Mouse (Mus musculus) midbrain, embryonic 13.5 days (tissue): ENCODE data around the gene Tmem274. TPM values are rescaled to one million over a fixed set of nuclear protein-coding genes. Genes with fewer than 3 reads are reported as not detected.
"Not testable (repeated sequence)": the region's sequence is repeated elsewhere in the genome, so short reads cannot be mapped to it uniquely, and the experiment has no call there.

ENCODE experiments used
- ATAC-seq: fragments of 200-750 bp; cut with Nextera tagmentation; 2 replicates; pipeline ENCODE4 v1.8.0; 2017; ENCODE audit warnings: mild to moderate bottlenecking, moderate TSS enrichment, moderate library complexity
- H3K27ac ChIP-seq: fragments of 300-500 bp; sonication (generic); 2 replicates; pipeline ENCODE4 v1.5.1; 2015; ENCODE audit warnings: inconsistent platforms, mild to moderate bottlenecking, moderate library complexity
- H3K27me3 ChIP-seq: fragments of 300-500 bp; sonication (generic); 2 replicates; pipeline ENCODE4 v1.6.1; 2015; ENCODE audit warnings: mild to moderate bottlenecking, inconsistent platforms
- H3K36me3 ChIP-seq: fragments of 300-500 bp; sonication (generic); 2 replicates; pipeline ENCODE4 v1.6.1; 2015; ENCODE audit warnings: mild to moderate bottlenecking, inconsistent platforms
- H3K4me1 ChIP-seq: fragments of 300-500 bp; sonication (generic); replicated peaks from 2 replicates; pipeline ENCODE4 v1.6.1; 2015; ENCODE audit warnings: inconsistent platforms
- H3K4me2 ChIP-seq: fragments of 300-500 bp; sonication (generic); replicated peaks from 2 replicates; pipeline ENCODE4 v1.6.1; 2015; ENCODE audit warnings: moderate library complexity, mild to moderate bottlenecking, inconsistent platforms
- H3K4me3 ChIP-seq: fragments of 300-500 bp; sonication (generic); replicated peaks from 2 replicates; pipeline ENCODE4 v1.5.1; 2015; ENCODE audit warnings: mild to moderate bottlenecking, inconsistent platforms
- H3K9ac ChIP-seq: fragments of 300-500 bp; sonication (generic); replicated peaks from 2 replicates; pipeline ENCODE4 v1.6.1; 2015; ENCODE audit warnings: mild to moderate bottlenecking, inconsistent platforms
- H3K9me3 ChIP-seq: fragments of 300-500 bp; sonication (generic); 2 replicates; pipeline ENCODE4 v1.6.1; 2016; ENCODE audit warnings: mild to moderate bottlenecking, inconsistent platforms
- WGBS: fragments of 180-500 bp; shearing (Covaris S2); methylation state at CpG from one replicate; pipeline ENCODE4 v1.1.7; 2015; 5-methylcytosine and 5-hydroxymethylcytosine counted together
- polyA plus RNA-seq: library from polyadenylated mRNA; unstranded; fragments of >200 nt; fragmentation: Nextera tagmentation; extraction: Ambion mirVana; gene quantifications from 2 replicates; pipeline ENCODE4 v1.2.1, GENCODE M21; 2015

The Tmem274 gene
- polyA plus RNA-seq: 0.65 TPM in 1 of 2 replicates, not detected in the other

- Histone ChIP-seq H3K27me3 (no peaks in the 10 kb centered on the region), H3K27ac (no peak within 1 kb of the TSS), H3K4me3 (no peak within 1 kb of the TSS), H3K9ac (no peak within 1 kb of the TSS), H3K36me3 (peaks cover 16% of the 10 kb centered on the region), H3K4me1 (no peaks in the 10 kb centered on the region), H3K4me2 (no peak within 1 kb of the TSS), H3K9me3 (no peaks in the 10 kb centered on the region)
- ATAC-seq: no peak
- WGBS: 94% methylated on average over 11 of the region's 11 CpGs
Observed at GRCm38 (mm10) chr4:149477078-149477477, at the start of gene Tmem274. Gene Tmem274 (plus strand): TSS chr4:149477378.

GRCm38 (mm10) chr4:149429592-149429991 lies 47.6 kb upstream of the Tmem274 start:
- Histone ChIP-seq H3K27ac (no peak overlapping the region), H3K9ac (no peak overlapping the region), H3K27me3 (no peaks in the 10 kb centered on the region), H3K9me3 (no peaks in the 10 kb centered on the region), H3K4me2 (no peak overlapping the region), H3K4me3 (no peak overlapping the region), H3K4me1 (peaks cover 4% of the 10 kb centered on the region), H3K36me3 (no peaks in the 10 kb centered on the region)
- ATAC-seq: no peak
- WGBS: 82% methylated on average over 5 of the region's 5 CpGs

GRCm38 (mm10) chr4:149431887-149432286 lies 45.3 kb upstream of the Tmem274 start:
- not testable (repeated sequence) for H3K4me2 ChIP-seq, H3K9me3 ChIP-seq, ATAC-seq, H3K4me3 ChIP-seq, H3K9ac ChIP-seq, H3K27me3 ChIP-seq, H3K36me3 ChIP-seq, H3K4me1 ChIP-seq, H3K27ac ChIP-seq
- WGBS: 76% methylated on average over 1 of the region's 1 CpGs

- no peaks in the 10 kb centered on the region for H3K36me3 ChIP-seq
- H3K4me1 ChIP-seq: peaks cover 8% of the 10 kb centered on the region
- no peak overlapping the region for H3K9ac ChIP-seq
- no peak overlapping the region for H3K4me2 ChIP-seq
- ATAC-seq: no peak
- no peaks in the 10 kb centered on the region for H3K9me3 ChIP-seq
- H3K4me3 ChIP-seq: no peak overlapping the region
- 71% methylated on average over 8 of the region's 8 CpGs for WGBS
- H3K27ac ChIP-seq: no peak overlapping the region
- H3K27me3 ChIP-seq: no peaks in the 10 kb centered on the region
Observed at GRCm38 (mm10) chr4:149440576-149440975, 36.6 kb upstream of the Tmem274 start.

GRCm38 (mm10) chr4:149442436-149442835 lies 34.7 kb upstream of the Tmem274 start:
- no peak overlapping the region for H3K27ac ChIP-seq
- no peak overlapping the region for H3K9ac ChIP-seq
- H3K4me3 ChIP-seq: no peak overlapping the region
- ATAC-seq: no peak
- 73% methylated on average over 3 of the region's 3 CpGs for WGBS
- no peak overlapping the region for H3K4me2 ChIP-seq
- H3K9me3 ChIP-seq: no peaks in the 10 kb centered on the region
- H3K27me3 ChIP-seq: no peaks in the 10 kb centered on the region
- H3K36me3 ChIP-seq: no peaks in the 10 kb centered on the region
- H3K4me1 ChIP-seq: peaks cover 16% of the 10 kb centered on the region

- Histone ChIP-seq H3K9me3 (no peaks in the 10 kb centered on the region), H3K4me2 (peak overlapping the region; percentile 57), H3K36me3 (no peaks in the 10 kb centered on the region), H3K27ac (peak overlapping the region; percentile 94), H3K4me3 (no peak overlapping the region), H3K27me3 (no peaks in the 10 kb centered on the region), H3K9ac (peak overlapping the region; percentile 71), H3K4me1 (peaks cover 16% of the 10 kb centered on the region)
- no peak for ATAC-seq
- 70% methylated on average over 1 of the region's 1 CpGs for WGBS
Observed at GRCm38 (mm10) chr4:149444465-149444864, 32.7 kb upstream of the Tmem274 start.

- peak; percentile 99 for ATAC-seq
- WGBS: under 1% methylated on average over 36 of the region's 36 CpGs
- H3K9ac ChIP-seq: peak overlapping the region; percentile 71
- H3K36me3 ChIP-seq: no peaks in the 10 kb centered on the region
- H3K4me1 ChIP-seq: peaks cover 16% of the 10 kb centered on the region
- no peaks in the 10 kb centered on the region for H3K9me3 ChIP-seq
- H3K4me3 ChIP-seq: peak overlapping the region; percentile 33
- peak overlapping the region; percentile 57 for H3K4me2 ChIP-seq
- H3K27me3 ChIP-seq: no peaks in the 10 kb centered on the region
- peak overlapping the region; percentile 94 for H3K27ac ChIP-seq
Observed at GRCm38 (mm10) chr4:149444964-149445701, 32.0 kb upstream of the Tmem274 start.

GRCm38 (mm10) chr4:149445868-149446267 lies 31.3 kb upstream of the Tmem274 start:
- Histone ChIP-seq H3K9ac (peak overlapping the region; percentile 71), H3K36me3 (no peaks in the 10 kb centered on the region), H3K27me3 (no peaks in the 10 kb centered on the region), H3K4me1 (peaks cover 16% of the 10 kb centered on the region), H3K9me3 (no peaks in the 10 kb centered on the region), H3K4me3 (peak overlapping the region; percentile 33), H3K4me2 (peak overlapping the region; percentile 57), H3K27ac (peak overlapping the region; percentile 94)
- 2% methylated on average over 11 of the region's 11 CpGs for WGBS
- peak; percentile 55 for ATAC-seq

GRCm38 (mm10) chr4:149446309-149446708 lies 30.9 kb upstream of the Tmem274 start:
- ATAC-seq: no peak
- 45% methylated on average over 1 of the region's 1 CpGs for WGBS
- Histone ChIP-seq H3K9me3 (no peaks in the 10 kb centered on the region), H3K4me3 (no peak overlapping the region), H3K4me2 (peak overlapping the region; percentile 57), H3K27ac (peak overlapping the region; percentile 94), H3K27me3 (no peaks in the 10 kb centered on the region), H3K36me3 (no peaks in the 10 kb centered on the region), H3K4me1 (peaks cover 16% of the 10 kb centered on the region), H3K9ac (0 out of 2 replicates have a peak overlapping the region, but pooled peaks have one; percentile 71)

- Histone ChIP-seq H3K36me3 (no peaks in the 10 kb centered on the region), H3K9me3 (no peaks in the 10 kb centered on the region), H3K9ac (no peak overlapping the region), H3K4me2 (no peak overlapping the region), H3K4me3 (no peak overlapping the region), H3K27me3 (no peaks in the 10 kb centered on the region), H3K27ac (no peak overlapping the region), H3K4me1 (peaks cover 7% of the 10 kb centered on the region)
- WGBS: 90% methylated on average over 3 of the region's 3 CpGs
- no peak for ATAC-seq
Observed at GRCm38 (mm10) chr4:149450636-149451035, 26.5 kb upstream of the Tmem274 start.

GRCm38 (mm10) chr4:149453656-149454055 lies 23.5 kb upstream of the Tmem274 start:
- H3K4me3 ChIP-seq: no peak overlapping the region
- no peaks in the 10 kb centered on the region for H3K27me3 ChIP-seq
- H3K4me1 ChIP-seq: no peaks in the 10 kb centered on the region
- no peak overlapping the region for H3K4me2 ChIP-seq
- H3K27ac ChIP-seq: no peak overlapping the region
- H3K9me3 ChIP-seq: no peaks in the 10 kb centered on the region
- no peak overlapping the region for H3K9ac ChIP-seq
- WGBS: 93% methylated on average over 4 of the region's 4 CpGs
- ATAC-seq: no peak
- no peaks in the 10 kb centered on the region for H3K36me3 ChIP-seq

- no peaks in the 10 kb centered on the region for H3K36me3 ChIP-seq
- no peak overlapping the region for H3K9ac ChIP-seq
- H3K27ac ChIP-seq: no peak overlapping the region
- H3K4me2 ChIP-seq: no peak overlapping the region
- no peaks in the 10 kb centered on the region for H3K4me1 ChIP-seq
- H3K27me3 ChIP-seq: no peaks in the 10 kb centered on the region
- no peaks in the 10 kb centered on the region for H3K9me3 ChIP-seq
- no peak for ATAC-seq
- no peak overlapping the region for H3K4me3 ChIP-seq
- 87% methylated on average over 17 of the region's 17 CpGs for WGBS
Observed at GRCm38 (mm10) chr4:149454263-149454662, 22.9 kb upstream of the Tmem274 start.

GRCm38 (mm10) chr4:149454879-149455278 lies 22.3 kb upstream of the Tmem274 start, which contains the start of gene Rbp7:
Gene Rbp7 (minus strand): TSS chr4:149454978.
- Histone ChIP-seq H3K27me3 (no peaks in the 10 kb centered on the region), H3K36me3 (no peaks in the 10 kb centered on the region), H3K9me3 (no peaks in the 10 kb centered on the region), H3K4me2 (no peak within 1 kb of the TSS), H3K4me1 (no peaks in the 10 kb centered on the region), H3K9ac (no peak within 1 kb of the TSS), H3K27ac (no peak within 1 kb of the TSS), H3K4me3 (no peak within 1 kb of the TSS)
- 64% methylated on average over 8 of the region's 8 CpGs for WGBS
- ATAC-seq: no peak
